Mouse (Mus musculus) hindbrain, embryonic 12.5 days (tissue): Measurements from ENCODE around the gene Sec31b. TPM values are rescaled to one million over a fixed set of nuclear protein-coding genes. Genes with fewer than 3 reads are reported as not detected.
A peak's percentile ranks its signal among the peaks of the same experiment; 100 is the strongest.

ENCODE experiments used
- ATAC-seq: fragments of 200-750 bp; cut with Nextera tagmentation; 2 replicates; pipeline ENCODE4 v1.8.0; 2017; ENCODE audit warnings: moderate TSS enrichment; ENCODE audit not compliant: low FRiP score
- H3K27ac ChIP-seq: fragments of 300-500 bp; sonication (generic); 2 replicates; pipeline ENCODE4 v1.5.1; 2016; ENCODE audit warnings: mild to moderate bottlenecking
- H3K27me3 ChIP-seq: fragments of 300-500 bp; sonication (generic); 2 replicates; pipeline ENCODE4 v1.6.1; 2016; ENCODE audit warnings: mild to moderate bottlenecking
- H3K36me3 ChIP-seq: fragments of 300-500 bp; sonication (generic); 2 replicates; pipeline ENCODE4 v1.6.1; 2016; ENCODE audit warnings: mild to moderate bottlenecking
- H3K4me1 ChIP-seq: fragments of 300-500 bp; sonication (generic); 2 replicates; pipeline ENCODE4 v1.6.1; 2016
- H3K4me2 ChIP-seq: fragments of 300-500 bp; sonication (generic); replicated peaks from 2 replicates; pipeline ENCODE4 v1.6.1; 2016; ENCODE audit warnings: mild to moderate bottlenecking
- H3K4me3 ChIP-seq: fragments of 300-500 bp; sonication (generic); 2 replicates; pipeline ENCODE4 v1.5.1; 2016; ENCODE audit warnings: mild to moderate bottlenecking
- H3K9ac ChIP-seq: fragments of 300-500 bp; sonication (generic); 2 replicates; pipeline ENCODE4 v1.6.1; 2016; ENCODE audit warnings: mild to moderate bottlenecking, moderate library complexity
- H3K9me3 ChIP-seq: fragments of 300-500 bp; sonication (generic); replicated peaks from 2 replicates; pipeline ENCODE4 v1.6.1; 2016; ENCODE audit warnings: mild to moderate bottlenecking
- WGBS: fragments of 180-500 bp; shearing (Covaris S2); methylation state at CpG from one replicate; pipeline ENCODE4 v1.1.7; 2016; 5-methylcytosine and 5-hydroxymethylcytosine counted together
- polyA plus RNA-seq: library from polyadenylated mRNA; unstranded; fragments of >200 nt; fragmentation: Nextera tagmentation; extraction: Ambion mirVana; gene quantifications from 2 replicates; pipeline ENCODE4 v1.2.1, GENCODE M21; 2016

Sec31b gene
- polyA plus RNA-seq, 1 experiment from 2014 or later = 0.71 TPM

GRCm38 (mm10) chr19:44562652-44563206 is 17.1 kb upstream of the Sec31b start, which contains the start of gene Hif1an:
TSS of gene Hif1an (plus strand) at chr19:44562850.
- H3K27ac ChIP-seq = peak within 1 kb of the TSS; percentile 85
- peaks cover 7% of the 10 kb centered on the region for H3K27me3 ChIP-seq
- H3K4me1 ChIP-seq = peaks cover 16% of the 10 kb centered on the region
- peak within 1 kb of the TSS; percentile 64 for H3K4me2 ChIP-seq
- peak; percentile 97 for ATAC-seq
- H3K36me3 ChIP-seq = peaks cover 26% of the 10 kb centered on the region
- under 1% methylated on average over 33 of the region's 33 CpGs for WGBS
- peak within 1 kb of the TSS; percentile 77 for H3K4me3 ChIP-seq
- no peaks in the 10 kb centered on the region for H3K9me3 ChIP-seq
- peak within 1 kb of the TSS; percentile 78 for H3K9ac ChIP-seq

GRCm38 (mm10) chr19:44554861-44555590 is 9.4 kb upstream of the Sec31b start, which contains the start of gene Ndufb8:
TSS of gene Ndufb8 (minus strand) at chr19:44555440.
- Histone ChIP-seq H3K4me3 (peak within 1 kb of the TSS; percentile 78), H3K4me2 (peak within 1 kb of the TSS; percentile 69), H3K27me3 (peaks cover 7% of the 10 kb centered on the region), H3K9ac (peak within 1 kb of the TSS; percentile 91), H3K4me1 (peaks cover 14% of the 10 kb centered on the region), H3K9me3 (no peaks in the 10 kb centered on the region), H3K27ac (peak within 1 kb of the TSS; percentile 66), H3K36me3 (peaks cover 30% of the 10 kb centered on the region)
- ATAC-seq = peak; percentile 87
- under 1% methylated on average over 50 of the region's 50 CpGs for whole genome bisulfite sequencing

- ATAC-seq = peak; percentile 36; the same call in 1 of the 2 replicates
- Histone ChIP-seq H3K27ac (peak overlapping the region; percentile 66; the same call in 1 of the 2 replicates), H3K27me3 (peaks cover 7% of the 10 kb centered on the region), H3K4me3 (peak overlapping the region; percentile 78), H3K4me2 (peak overlapping the region; percentile 69), H3K9ac (peak overlapping the region; percentile 91), H3K4me1 (peaks cover 14% of the 10 kb centered on the region), H3K9me3 (no peaks in the 10 kb centered on the region), H3K36me3 (peaks cover 36% of the 10 kb centered on the region)
- WGBS = 7% methylated on average over 8 of the region's 8 CpGs
These were observed 8.8 kb upstream of the Sec31b start for GRCm38 (mm10) chr19:44554490-44554860.

- Histone ChIP-seq H3K9ac (no peak overlapping the region), H3K4me1 (peaks cover 14% of the 10 kb centered on the region), H3K9me3 (no peaks in the 10 kb centered on the region), H3K27ac (no peak overlapping the region), H3K4me3 (no peak overlapping the region), H3K36me3 (peaks cover 45% of the 10 kb centered on the region), H3K4me2 (no peak overlapping the region), H3K27me3 (0 out of 2 replicates have a peak, but pooled peaks cover 1% of the 10 kb centered on the region)
- no peak for ATAC-seq
- 91% methylated on average over 4 of the region's 4 CpGs for WGBS
These were observed 7.6 kb upstream of the Sec31b start for GRCm38 (mm10) chr19:44553286-44553685.

GRCm38 (mm10) chr19:44552731-44553130 is 7.1 kb upstream of the Sec31b start, which contains the start of gene Gm20538:
TSS of gene Gm20538 (minus strand) at chr19:44552831.
- WGBS = 94% methylated on average over 4 of the region's 4 CpGs
- Histone ChIP-seq H3K27ac (no peak within 1 kb of the TSS), H3K4me1 (peaks cover 14% of the 10 kb centered on the region), H3K27me3 (no peaks in the 10 kb centered on the region), H3K9me3 (no peaks in the 10 kb centered on the region), H3K4me3 (no peak within 1 kb of the TSS), H3K36me3 (peaks cover 51% of the 10 kb centered on the region), H3K4me2 (0 out of 2 replicates have a peak within 1 kb of the TSS, but pooled peaks have one; percentile 69), H3K9ac (no peak within 1 kb of the TSS)
- no peak for ATAC-seq

GRCm38 (mm10) chr19:44544775-44545174 is 889 bp downstream of the Sec31b start:
- H3K4me2 ChIP-seq = peak overlapping the region; percentile 91
- H3K9me3 ChIP-seq = peaks cover 15% of the 10 kb centered on the region
- no peak overlapping the region for H3K9ac ChIP-seq
- no peak for ATAC-seq
- H3K36me3 ChIP-seq = peaks cover 20% of the 10 kb centered on the region
- H3K4me3 ChIP-seq = no peak overlapping the region
- peaks cover 7% of the 10 kb centered on the region for H3K4me1 ChIP-seq
- WGBS = 2% methylated on average over 13 of the region's 13 CpGs
- H3K27ac ChIP-seq = no peak overlapping the region
- H3K27me3 ChIP-seq = peaks cover 30% of the 10 kb centered on the region

GRCm38 (mm10) chr19:44544372-44544771 is 1.3 kb downstream of the Sec31b start:
- WGBS = 53% methylated on average over 10 of the region's 10 CpGs
- H3K9me3 ChIP-seq = peaks cover 15% of the 10 kb centered on the region
- no peak overlapping the region for H3K4me3 ChIP-seq
- ATAC-seq = no peak
- peak overlapping the region; percentile 91; the same call in 1 of the 2 replicates for H3K4me2 ChIP-seq
- peaks cover 16% of the 10 kb centered on the region for H3K36me3 ChIP-seq
- H3K27ac ChIP-seq = no peak overlapping the region
- peaks cover 7% of the 10 kb centered on the region for H3K4me1 ChIP-seq
- no peak overlapping the region for H3K9ac ChIP-seq
- H3K27me3 ChIP-seq = peaks cover 30% of the 10 kb centered on the region

- Histone ChIP-seq H3K9me3 (peaks cover 15% of the 10 kb centered on the region), H3K27me3 (peaks cover 30% of the 10 kb centered on the region)
- 87% methylated on average over 8 of the region's 8 CpGs for WGBS
These were observed 2.9 kb downstream of the Sec31b start for GRCm38 (mm10) chr19:44542694-44543178.

GRCm38 (mm10) chr19:44537416-44537815 is 8.2 kb downstream of the Sec31b start:
- H3K9ac ChIP-seq = no peak overlapping the region
- no peak for ATAC-seq
- no peak overlapping the region for H3K4me3 ChIP-seq
- no peaks in the 10 kb centered on the region for H3K36me3 ChIP-seq
- no peaks in the 10 kb centered on the region for H3K4me1 ChIP-seq
- WGBS = 86% methylated on average over 8 of the region's 8 CpGs
- H3K27me3 ChIP-seq = peaks cover 2% of the 10 kb centered on the region
- H3K27ac ChIP-seq = no peak overlapping the region
- peaks cover 15% of the 10 kb centered on the region for H3K9me3 ChIP-seq
- H3K4me2 ChIP-seq = no peak overlapping the region

More at GRCm38 (mm10) chr19:44542694-44543178, 2.9 kb downstream of the Sec31b start:
- H3K9ac ChIP-seq = no peak overlapping the region
- H3K27ac ChIP-seq = no peak overlapping the region
- H3K36me3 ChIP-seq = peaks cover 1% of the 10 kb centered on the region; the same call in 1 of the 2 replicates
- H3K4me2 ChIP-seq = no peak overlapping the region
- ATAC-seq = no peak
- H3K4me1 ChIP-seq = peaks cover 7% of the 10 kb centered on the region
- H3K4me3 ChIP-seq = no peak overlapping the region

GRCm38 (mm10) chr19:44535376-44535775 is 10.3 kb downstream of the Sec31b start:
- 31% methylated on average over 3 of the region's 3 CpGs for WGBS
- ATAC-seq = no peak

GRCm38 (mm10) chr19:44530018-44530417 is 15.6 kb downstream of the Sec31b start:
- Histone ChIP-seq H3K27ac (no peak overlapping the region), H3K4me3 (no peak overlapping the region), H3K9me3 (no peaks in the 10 kb centered on the region), H3K4me2 (no peak overlapping the region), H3K27me3 (peaks cover 25% of the 10 kb centered on the region), H3K4me1 (no peaks in the 10 kb centered on the region), H3K36me3 (no peaks in the 10 kb centered on the region), H3K9ac (no peak overlapping the region)
- WGBS = 85% methylated on average over 6 of the region's 6 CpGs
- ATAC-seq = no peak

More at GRCm38 (mm10) chr19:44535376-44535775, 10.3 kb downstream of the Sec31b start:
- Histone ChIP-seq H3K4me2 (no peak overlapping the region), H3K4me1 (no peaks in the 10 kb centered on the region), H3K36me3 (no peaks in the 10 kb centered on the region), H3K9me3 (0 out of 2 replicates have a peak, but pooled peaks cover 4% of the 10 kb centered on the region), H3K9ac (no peak overlapping the region), H3K27ac (no peak overlapping the region), H3K27me3 (peaks cover 19% of the 10 kb centered on the region), H3K4me3 (no peak overlapping the region)

- no peak overlapping the region for H3K9ac ChIP-seq
- H3K4me2 ChIP-seq = no peak overlapping the region
- no peaks in the 10 kb centered on the region for H3K4me1 ChIP-seq
- ATAC-seq = no peak
- no peaks in the 10 kb centered on the region for H3K36me3 ChIP-seq
- 90% methylated on average over 9 of the region's 9 CpGs for WGBS
- peaks cover 29% of the 10 kb centered on the region for H3K27me3 ChIP-seq
- H3K9me3 ChIP-seq = no peaks in the 10 kb centered on the region
- no peak overlapping the region for H3K27ac ChIP-seq
- H3K4me3 ChIP-seq = no peak overlapping the region
These were observed 20.0 kb downstream of the Sec31b start for GRCm38 (mm10) chr19:44525551-44526205.
